Mouse (Mus musculus) MEL (cell line): ENCODE measurements around the gene Myo3a. TPM values are rescaled to one million over a fixed set of nuclear protein-coding genes. Genes with fewer than 3 reads are reported as not detected.

Source experiments
- DNase-seq: peaks from one replicate; pipeline ENCODE4 v3.0.0; 2011; ENCODE audit warnings: low read depth, low spot score
- H3K27ac ChIP-seq: 2 replicates; pipeline ENCODE4 v1.5.1; 2012; ENCODE audit warnings: low read depth, mild to moderate bottlenecking, control low read depth, low read length, moderate library complexity; ENCODE audit not compliant: control insufficient read depth
- H3K27me3 ChIP-seq, 2 experiments: fragments of 150-350 bp in 1 of 2; sonication (generic) in 1 of 2; 2 replicates each; pipeline ENCODE4 v1.6.1; 2012; ENCODE audit warnings: low read length in 2 of 2, mild to moderate bottlenecking in 2 of 2, improper control_type of control experiment in 1 of 2, moderate library complexity in 1 of 2; ENCODE audit not compliant: insufficient read depth in 2 of 2, control insufficient read depth in 1 of 2
- H3K36me3 ChIP-seq, 2 experiments: 2 replicates each; pipeline ENCODE4 v1.6.1; 2012 to 2014; ENCODE audit warnings: low read length in 2 of 2, improper control_type of control experiment in 1 of 2, inconsistent platforms in 1 of 2, mild to moderate bottlenecking in 1 of 2; ENCODE audit not compliant: insufficient read depth in 2 of 2, control insufficient read depth in 1 of 2
- H3K4me1 ChIP-seq, 2 experiments: fragments of 150-350 bp in 1 of 2; sonication (generic) in 1 of 2; 2 replicates each; pipeline ENCODE4 v1.6.1; 2012; ENCODE audit warnings: low read length in 2 of 2, improper control_type of control experiment in 1 of 2, mild to moderate bottlenecking in 1 of 2; ENCODE audit not compliant: insufficient read depth in 2 of 2, control insufficient read depth in 1 of 2
- H3K4me3 ChIP-seq, 2 experiments: fragments of 150-350 bp in 1 of 2; sonication (generic) in 1 of 2; 2 replicates each; pipeline ENCODE4 v1.5.1; 2012; ENCODE audit warnings: low read depth in 2 of 2, low read length in 2 of 2, mild to moderate bottlenecking in 2 of 2, moderate library complexity in 2 of 2, control low read depth in 1 of 2, improper control_type of control experiment in 1 of 2; ENCODE audit not compliant: control insufficient read depth in 1 of 2, insufficient read depth in 1 of 2
- H3K79me2 ChIP-seq: 2 replicates; pipeline ENCODE4 v1.6.1; 2012; ENCODE audit warnings: mild to moderate bottlenecking, low read length, moderate library complexity; ENCODE audit not compliant: control insufficient read depth, poor library complexity, insufficient read depth
- H3K9ac ChIP-seq: 2 replicates; pipeline ENCODE4 v1.6.1; 2012; ENCODE audit warnings: low read depth, mild to moderate bottlenecking, control low read depth, low read length, moderate library complexity; ENCODE audit not compliant: control insufficient read depth, poor library complexity, severe bottlenecking
- H3K9me3 ChIP-seq: fragments of 150-350 bp; sonication (generic); replicated peaks from 2 replicates; pipeline ENCODE4 v1.6.1; 2012; ENCODE audit warnings: mild to moderate bottlenecking, low read length, improper control_type of control experiment, moderate library complexity; ENCODE audit not compliant: insufficient read depth
- CHD2 ChIP-seq: IDR thresholded peaks from 2 replicates; pipeline ENCODE4 v1.6.1; 2011; ENCODE audit warnings: low read length, improper control_type of control experiment
- E2F4 ChIP-seq: IDR thresholded peaks from 2 replicates; pipeline ENCODE4 v1.6.1; 2011; ENCODE audit warnings: low read depth, low read length, improper control_type of control experiment, borderline replicate concordance
- ELF1 ChIP-seq: IDR thresholded peaks from 2 replicates; pipeline ENCODE4 v1.6.1; 2014; ENCODE audit warnings: low read depth, mild to moderate bottlenecking, inconsistent platforms, low read length, improper control_type of control experiment, moderate library complexity
- HCFC1 ChIP-seq: IDR thresholded peaks from 2 replicates; pipeline ENCODE4 v1.6.1; 2012; ENCODE audit warnings: low read depth, mild to moderate bottlenecking, inconsistent platforms, low read length, improper control_type of control experiment, moderate library complexity
- MAFK ChIP-seq: IDR thresholded peaks from 2 replicates; pipeline ENCODE4 v1.6.1; 2011; ENCODE audit warnings: low read depth, mild to moderate bottlenecking, low read length, improper control_type of control experiment, borderline replicate concordance
- MEF2A ChIP-seq: IDR thresholded peaks from 2 replicates; pipeline ENCODE4 v1.6.1; 2014; ENCODE audit warnings: low read depth, mild to moderate bottlenecking, inconsistent platforms, low read length, improper control_type of control experiment; ENCODE audit not compliant: poor library complexity, insufficient replicate concordance, severe bottlenecking; ENCODE audit errors: extremely low read depth
- MXI1 ChIP-seq: IDR thresholded peaks from 2 replicates; pipeline ENCODE4 v1.6.1; 2011; ENCODE audit warnings: mild to moderate bottlenecking, low read depth, low read length, improper control_type of control experiment
- MYB ChIP-seq: IDR thresholded peaks from 2 replicates; pipeline ENCODE4 v1.6.1; 2011; ENCODE audit warnings: mild to moderate bottlenecking, low read depth, low read length, improper control_type of control experiment
- NRF1 ChIP-seq: IDR thresholded peaks from 2 replicates; pipeline ENCODE4 v1.6.1; 2014; ENCODE audit warnings: low read depth, mild to moderate bottlenecking, inconsistent platforms, low read length, improper control_type of control experiment, moderate library complexity; ENCODE audit not compliant: poor library complexity, insufficient read depth, severe bottlenecking
- POLR2A ChIP-seq, 2 experiments: IDR thresholded peaks; 2 replicates each; pipeline ENCODE4 v1.6.1; 2011 to 2012; ENCODE audit warnings: low read length in 2 of 2, mild to moderate bottlenecking in 2 of 2, control low read depth in 1 of 2, improper control_type of control experiment in 1 of 2, low read depth in 1 of 2, moderate library complexity in 1 of 2; ENCODE audit not compliant: control insufficient read depth in 1 of 2, insufficient read depth in 1 of 2, poor library complexity in 1 of 2
- POLR2AphosphoS2 ChIP-seq: IDR thresholded peaks from 2 replicates; pipeline ENCODE4 v1.6.1; 2011; ENCODE audit warnings: low read length, improper control_type of control experiment
- RCOR1 ChIP-seq: IDR thresholded peaks from 2 replicates; pipeline ENCODE4 v1.6.1; 2012; ENCODE audit warnings: low read depth, mild to moderate bottlenecking, inconsistent platforms, low read length, improper control_type of control experiment
- SMC3 ChIP-seq: IDR thresholded peaks from 2 replicates; pipeline ENCODE4 v1.6.1; 2011; ENCODE audit warnings: low read depth, low read length, improper control_type of control experiment
- USF2 ChIP-seq, 2 experiments: IDR thresholded peaks; 2 replicates each; pipeline ENCODE4 v1.6.1; 2011 to 2012; ENCODE audit warnings: improper control_type of control experiment in 2 of 2, low read length in 2 of 2, borderline replicate concordance in 1 of 2, inconsistent platforms in 1 of 2, low read depth in 1 of 2, mild to moderate bottlenecking in 1 of 2; ENCODE audit not compliant: insufficient read depth in 1 of 2
- ZC3H11A ChIP-seq: IDR thresholded peaks from 2 replicates; pipeline ENCODE4 v1.6.1; 2012; ENCODE audit warnings: low read depth, mild to moderate bottlenecking, inconsistent platforms, low read length, improper control_type of control experiment
- polyA plus RNA-seq, 2 experiments: library from polyadenylated mRNA; stranded (reverse) in 1 of 2; unstranded in 1 of 2; fragments of >175 nt in 1 of 2; fragments of >200 nt in 1 of 2; gene quantifications; 2 replicates each; pipeline versions ENCODE4 v1.2.1 to v1.2.4; 2012; ENCODE audit warnings: low replicate concordance in 2 of 2, low read depth in 1 of 2; ENCODE audit not compliant: insufficient read length in 2 of 2, insufficient read depth in 1 of 2, missing spikeins in 1 of 2
- total RNA-seq: library from RNA; depleted of rRNA; stranded (reverse); fragments of 300-350 nt; gene quantifications from 2 replicates; pipeline ENCODE4 v1.2.3, GENCODE M21; 2012; rRNA removed

Gene Myo3a
- not detected in 2 replicates for total RNA-seq
- not detected for polyA plus RNA-seq

GRCm38 (mm10) chr2:22227308-22227707 lies at the start of gene Myo3a:
Gene Myo3a, plus strand, starts transcription at chr2:22227503.
- TF ChIP-seq HCFC1 = no peak
- TF ChIP-seq MXI1 = no peak
- no peak for TF ChIP-seq MEF2A
- TF ChIP-seq POLR2AphosphoS2 = no peak
- TF ChIP-seq ZC3H11A = no peak
- no peak for TF ChIP-seq ELF1
- no peak for TF ChIP-seq RCOR1
- no peak for TF ChIP-seq E2F4
- H3K36me3 ChIP-seq = no peaks in the 10 kb centered on the region
- H3K9ac ChIP-seq = no peak within 1 kb of the TSS
- H3K79me2 ChIP-seq = no peaks in the 10 kb centered on the region
- no peak within 1 kb of the TSS for H3K4me3 ChIP-seq
- H3K27me3 ChIP-seq = no peaks in the 10 kb centered on the region
- no peaks in the 10 kb centered on the region for H3K9me3 ChIP-seq
- no peak within 1 kb of the TSS for H3K27ac ChIP-seq
- no peaks in the 10 kb centered on the region for H3K4me1 ChIP-seq
- DNase-seq = no peak

- no peaks in the 10 kb centered on the region for H3K79me2 ChIP-seq
- no peaks in the 10 kb centered on the region for H3K36me3 ChIP-seq
- no peak for TF ChIP-seq RCOR1
- TF ChIP-seq USF2 (IDR thresholded peaks at IDR 0.05; ENCODE audit: borderline replicate concordance in 1 of 2, insufficient read depth in 1 of 2, low read depth in 1 of 2, low read length in 2 of 2) = no peak
- no peak for TF ChIP-seq MAFK
- TF ChIP-seq MYB = no peak
- no peak for TF ChIP-seq HCFC1
- no peak for TF ChIP-seq SMC3
- TF ChIP-seq NRF1 = no peak
- no peak for TF ChIP-seq POLR2A (IDR thresholded peaks at IDR 0.05; ENCODE audit: control insufficient read depth in 1 of 2, insufficient read depth in 1 of 2, low read depth in 1 of 2, low read length in 2 of 2, poor library complexity in 1 of 2)
- TF ChIP-seq CHD2 = no peak
- no peaks in the 10 kb centered on the region for H3K4me1 ChIP-seq
- no peak overlapping the region for H3K4me3 ChIP-seq
- no peak overlapping the region for H3K27ac ChIP-seq
- H3K9me3 ChIP-seq = no peaks in the 10 kb centered on the region
- no peak for DNase-seq
- no peak overlapping the region for H3K9ac ChIP-seq
- H3K27me3 ChIP-seq = no peaks in the 10 kb centered on the region
Measured at GRCm38 (mm10) chr2:22250462-22250861, 23.2 kb downstream of the Myo3a start.
